9 mouse cellular contexts compared by ENCODE assay signal in the genomic region with DNA sequence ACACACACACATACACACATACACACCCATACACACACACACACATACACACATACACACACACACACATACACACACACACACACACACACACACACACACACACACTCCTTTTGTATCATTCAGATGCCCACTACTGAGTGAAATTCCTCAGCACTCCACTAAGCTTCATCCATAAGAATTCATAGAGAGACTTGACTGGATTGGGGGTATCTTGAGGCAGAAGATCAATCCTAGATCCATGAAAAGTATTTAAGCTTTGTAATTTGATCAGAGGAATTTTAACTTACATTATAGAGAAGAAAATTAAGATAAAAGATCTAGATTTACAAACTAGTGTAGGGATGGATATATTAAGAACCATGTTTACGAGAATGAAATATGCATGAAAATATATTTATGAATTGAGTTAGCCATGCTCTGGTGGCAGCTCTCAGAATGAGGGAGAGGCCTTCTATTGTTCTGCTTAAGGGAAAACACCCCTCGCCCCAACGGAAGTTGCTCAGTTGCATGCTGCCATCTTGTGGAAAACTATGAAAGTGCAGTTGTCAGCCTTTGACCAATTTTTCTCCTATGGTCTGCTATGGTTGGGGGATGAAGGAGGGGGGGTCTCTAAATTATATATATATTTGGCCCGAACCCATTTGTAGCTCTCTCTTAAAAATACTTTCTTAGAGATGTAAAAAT.
DNase-seq lines count a peak whose midpoint lies in the region; ATAC-seq and TF ChIP-seq lines count a peak whose summit lies in the region.
"Had no signal": no experiment of that assay in that cellular context is flagged by ENCODE, and none has a peak within 500 bp of the region (broad histone marks: within the 10 kb centered on the region; RNA-seq: fewer than 3 reads in every experiment).

No protein-coding gene starts in this region.

- TF ChIP-seq CTCF in MEL (IDR thresholded peaks at IDR 0.05 in 2 of 3, conservative IDR thresholded peaks at IDR 0.05 in 1 of 3; ENCODE audit: control insufficient read depth in 1 of 3, insufficient read depth in 1 of 3, low read depth in 2 of 3, low read length in 3 of 3, poor library complexity in 1 of 3, severe bottlenecking in 1 of 3) = peak; percentile 68 to 98 (median 82); a peak in 5 of 6 replicates

- TF ChIP-seq EP300 in MEL (IDR thresholded peaks at IDR 0.05; ENCODE audit: low read depth in 1 of 2, low read length in 2 of 2) = no peak

- peaks cover 0 to 3% of the 10 kb centered on the region in 2 experiments; a peak in 2 of 4 replicates for H3K36me3 ChIP-seq in MEL (ENCODE audit: control insufficient read depth in 1 of 2, insufficient read depth in 2 of 2, low read length in 2 of 2)
- H3K36me3 ChIP-seq in forebrain, embryonic 12.5 days (replicated peaks) = no peaks in the 10 kb centered on the region
- H3K36me3 ChIP-seq: liver, embryonic 15.5 days had no signal

- no peak overlapping the region for H3K4me2 ChIP-seq in forebrain, embryonic 12.5 days
- H3K4me2 ChIP-seq: liver, embryonic 15.5 days had no signal

- no peaks in the 10 kb centered on the region for H3K27me3 ChIP-seq in MEL (ENCODE audit: control insufficient read depth in 1 of 2, insufficient read depth in 2 of 2, low read length in 2 of 2)
- H3K27me3 ChIP-seq in forebrain, embryonic 12.5 days = no peaks in the 10 kb centered on the region
- H3K27me3 ChIP-seq: liver, embryonic 15.5 days had no signal

- no peaks in the 10 kb centered on the region for H3K79me2 ChIP-seq in MEL (ENCODE audit: control insufficient read depth, insufficient read depth, low read length, poor library complexity)

- DNase-seq in MEL (ENCODE audit: low read depth, low spot score) = peak; percentile 76
- peak; percentile 77 for DNase-seq in brain, adult 2 months (ENCODE audit: low read depth, low spot score)
- DNase-seq in heart, postnatal 4 days = peak; percentile 83
- DNase-seq in layer of hippocampus, adult 11-12 months (ENCODE audit: low spot score) = peak; percentile 60
- DNase-seq in lung, postnatal 25 days (ENCODE audit: low spot score) = peak; percentile 63
- DNase-seq in retina, adult 2 months (ENCODE audit: low read depth, low spot score) = peak; percentile 11
- peak; percentile 50 for DNase-seq in urinary bladder, postnatal 25 days (ENCODE audit: low spot score)

- TF ChIP-seq POLR2A in MEL (IDR thresholded peaks at IDR 0.05; ENCODE audit: control insufficient read depth in 1 of 2, insufficient read depth in 1 of 2, low read depth in 1 of 2, low read length in 2 of 2, poor library complexity in 1 of 2) = no peak

- no peaks in the 10 kb centered on the region for H3K9me3 ChIP-seq in MEL (replicated peaks; ENCODE audit: insufficient read depth, low read length)
- no peaks in the 10 kb centered on the region for H3K9me3 ChIP-seq in forebrain, embryonic 12.5 days
- H3K9me3 ChIP-seq: liver, embryonic 15.5 days had no signal

- no peak overlapping the region for H3K9ac ChIP-seq in MEL (ENCODE audit: control insufficient read depth, low read depth, low read length, poor library complexity, severe bottlenecking)
- no peak overlapping the region for H3K9ac ChIP-seq in forebrain, embryonic 12.5 days
- H3K9ac ChIP-seq: liver, embryonic 15.5 days had no signal

- TF ChIP-seq RAD21 in MEL (IDR thresholded peaks at IDR 0.05; ENCODE audit: low read depth, low read length) = peak; percentile 99

- peak; percentile 90 for ATAC-seq in forebrain, embryonic 12.5 days (ENCODE audit: low FRiP score)

- WGBS in forebrain, embryonic 12.5 days = 5% methylated on average over 4 of the region's 4 CpGs

- peaks cover 0 to 2% of the 10 kb centered on the region in 2 experiments; a peak in 1 of 4 replicates for H3K4me1 ChIP-seq in MEL (ENCODE audit: control insufficient read depth in 1 of 2, insufficient read depth in 2 of 2, low read length in 2 of 2)
- no peaks in the 10 kb centered on the region for H3K4me1 ChIP-seq in forebrain, embryonic 12.5 days
- H3K4me1 ChIP-seq: liver, embryonic 15.5 days had no signal

- no peak overlapping the region for H3K27ac ChIP-seq in MEL (ENCODE audit: control insufficient read depth, low read depth, low read length)
- H3K27ac ChIP-seq in forebrain, embryonic 12.5 days = no peak overlapping the region
- H3K27ac ChIP-seq: liver, embryonic 15.5 days had no signal

- H3K4me3 ChIP-seq in MEL (ENCODE audit: control insufficient read depth in 1 of 2, insufficient read depth in 1 of 2, low read depth in 2 of 2, low read length in 2 of 2) = no peak overlapping the region
- H3K4me3 ChIP-seq in forebrain, embryonic 12.5 days (replicated peaks) = no peak overlapping the region
- H3K4me3 ChIP-seq: liver, embryonic 15.5 days had no signal

TF ChIP-seq in MEL, 35 proteins besides CTCF, POLR2A, EP300 and RAD21:
- TF ChIP-seq NRF1 (IDR thresholded peaks at IDR 0.05; ENCODE audit: insufficient read depth, low read depth, low read length, poor library complexity, severe bottlenecking) = no peak
- TF ChIP-seq TAL1 (IDR thresholded peaks at IDR 0.05; ENCODE audit: low read length) = no peak
- no peak for TF ChIP-seq USF1 (IDR thresholded peaks at IDR 0.05; ENCODE audit: low read depth, low read length)
- no peak for TF ChIP-seq MAFK (IDR thresholded peaks at IDR 0.05; ENCODE audit: borderline replicate concordance, low read depth, low read length)
- TF ChIP-seq POLR2AphosphoS5 (IDR thresholded peaks at IDR 0.05; ENCODE audit: borderline replicate concordance, low read depth, low read length) = no peak
- no peak for TF ChIP-seq UBTF (IDR thresholded peaks at IDR 0.05; ENCODE audit: borderline replicate concordance, insufficient read depth, low read depth, low read length)
- no peak for TF ChIP-seq MEF2A (IDR thresholded peaks at IDR 0.05; ENCODE audit: extremely low read depth, insufficient replicate concordance, low read depth, low read length, poor library complexity, severe bottlenecking)
- no peak for TF ChIP-seq MXI1 (IDR thresholded peaks at IDR 0.05; ENCODE audit: low read depth, low read length)
- no peak for TF ChIP-seq GABPA (IDR thresholded peaks at IDR 0.05; ENCODE audit: low read depth, low read length)
- TF ChIP-seq TBP (IDR thresholded peaks at IDR 0.05; ENCODE audit: low read depth, low read length) = no peak
- no peak for TF ChIP-seq TCF12 (IDR thresholded peaks at IDR 0.05; ENCODE audit: low read depth, low read length)
- TF ChIP-seq ZC3H11A (IDR thresholded peaks at IDR 0.05; ENCODE audit: low read depth, low read length) = peak; percentile 98
- no peak for TF ChIP-seq ZMIZ1 (IDR thresholded peaks at IDR 0.05; ENCODE audit: low read depth, low read length)
- peak; percentile 59; the same call in 1 of the 2 replicates for TF ChIP-seq MAZ (IDR thresholded peaks at IDR 0.05; ENCODE audit: low read depth, low read length)
- TF ChIP-seq HCFC1 (IDR thresholded peaks at IDR 0.05; ENCODE audit: low read depth, low read length) = no peak
- TF ChIP-seq RCOR1 (IDR thresholded peaks at IDR 0.05; ENCODE audit: low read depth, low read length) = no peak
- peak; percentile 70 for TF ChIP-seq ZNF384 (IDR thresholded peaks at IDR 0.05; ENCODE audit: low read depth, low read length)
- peak; percentile 99 for TF ChIP-seq SMC3 (IDR thresholded peaks at IDR 0.05; ENCODE audit: low read depth, low read length)
- no peak for TF ChIP-seq MYC (IDR thresholded peaks at IDR 0.05; ENCODE audit: low read depth, low read length)
- peak; percentile 42; the same call in 1 of the 2 replicates for TF ChIP-seq SIN3A (IDR thresholded peaks at IDR 0.05; ENCODE audit: low read length)
- no peak for TF ChIP-seq MYB (IDR thresholded peaks at IDR 0.05; ENCODE audit: low read depth, low read length)
- no peak for TF ChIP-seq CHD1 (IDR thresholded peaks at IDR 0.05; ENCODE audit: low read depth, low read length)
- TF ChIP-seq ETS1 (IDR thresholded peaks at IDR 0.05; ENCODE audit: low read depth, low read length) = no peak
- no peak for TF ChIP-seq POLR2AphosphoS2 (IDR thresholded peaks at IDR 0.05; ENCODE audit: low read length)
- TF ChIP-seq USF2 (IDR thresholded peaks at IDR 0.05; ENCODE audit: borderline replicate concordance in 1 of 2, insufficient read depth in 1 of 2, low read depth in 1 of 2, low read length in 2 of 2) = no peak
- no peak for TF ChIP-seq ELF1 (IDR thresholded peaks at IDR 0.05; ENCODE audit: low read depth, low read length)
- TF ChIP-seq MAX (IDR thresholded peaks at IDR 0.05; ENCODE audit: low read length) = no peak
- TF ChIP-seq E2F4 (IDR thresholded peaks at IDR 0.05; ENCODE audit: borderline replicate concordance, low read depth, low read length) = no peak

Comparison
In these comparisons a context has a peak if more than half of its experiments do, and no peak if none do; other contexts are left out.
1. DNase-seq: peak in every context shown above with its lines; median percentile 83 in heart, postnatal 4 days; 77 in brain, adult 2 months; 76 in MEL; 63 in lung, postnatal 25 days; 60 in layer of hippocampus, adult 11-12 months; 50 in urinary bladder, postnatal 25 days; 11 in retina, adult 2 months.